Mouse (Mus musculus) neutrophil, adult 5-6 weeks (primary cell): ENCODE results near the gene Syvn1. TPM values are rescaled to one million over a fixed set of nuclear protein-coding genes. Genes with fewer than 3 reads are reported as not detected.

Experiments used
- ATAC-seq: fragments of 151-379, 151-347 bp; 2 replicates; pipeline ENCODE4 v1.8.0; 2017; ENCODE audit warnings: mild to moderate bottlenecking, moderate TSS enrichment; ENCODE audit not compliant: insufficient number of reproducible peaks, poor library complexity, low FRiP score, severe bottlenecking; ENCODE audit errors: extremely low read depth
- total RNA-seq: library from RNA; stranded (forward); fragments of 200-1000 nt; gene quantifications from 2 replicates; pipeline ENCODE4 v1.2.3, GENCODE M21; 2017

The Syvn1 gene
- total RNA-seq, 1 experiment from 2014 or later, result 42.1 TPM

- ATAC-seq, result no peak
These were observed 16.0 kb downstream of the Syvn1 start for GRCm38 (mm10) chr19:6062418-6062817.

GRCm38 (mm10) chr19:6063081-6063480 lies 16.7 kb downstream of the Syvn1 start:
- no peak for ATAC-seq

GRCm38 (mm10) chr19:6066571-6066970 lies 20.2 kb downstream of the Syvn1 start:
- ATAC-seq, result no peak

GRCm38 (mm10) chr19:6067011-6067723 lies 20.8 kb downstream of the Syvn1 start:
- peak; percentile 76 for ATAC-seq

- peak; percentile 66 for ATAC-seq
These were observed 21.5 kb downstream of the Syvn1 start, which contains the start of gene Tm7sf2 for GRCm38 (mm10) chr19:6067724-6068415. Gene Tm7sf2, minus strand, starts transcription at chr19:6068373.

GRCm38 (mm10) chr19:6068951-6069350 lies 22.6 kb downstream of the Syvn1 start:
- ATAC-seq, result no peak

GRCm38 (mm10) chr19:6069851-6070250 lies 23.5 kb downstream of the Syvn1 start:
- no peak for ATAC-seq

- no peak for ATAC-seq
These were observed 24.3 kb downstream of the Syvn1 start for GRCm38 (mm10) chr19:6070571-6071250.

GRCm38 (mm10) chr19:6071261-6071660 lies 24.9 kb downstream of the Syvn1 start:
- no peak for ATAC-seq

- ATAC-seq, result no peak
These were observed 27.5 kb downstream of the Syvn1 start for GRCm38 (mm10) chr19:6073889-6074288.

- peak; percentile 90 for ATAC-seq
These were observed 30.4 kb downstream of the Syvn1 start, which contains the start of gene Vps51 for GRCm38 (mm10) chr19:6076564-6077393. Gene Vps51, minus strand, starts transcription at chr19:6077231.

GRCm38 (mm10) chr19:6079983-6080480 lies 33.7 kb downstream of the Syvn1 start, which contains the start of gene Tmem262:
Gene Tmem262, plus strand, starts transcription at chr19:6080033.
- ATAC-seq, result no peak

- ATAC-seq, result no peak
These were observed 35.8 kb downstream of the Syvn1 start, which contains the start of gene Gm28374 for GRCm38 (mm10) chr19:6082156-6082555. Gene Gm28374, minus strand, starts transcription at chr19:6082256.

GRCm38 (mm10) chr19:6084478-6085248 lies 38.3 kb downstream of the Syvn1 start, which contains the start of the genes Zfpl1 and Cdca5:
Gene Zfpl1, minus strand, starts transcription at chr19:6084956.
Gene Cdca5, plus strand, starts transcription at chr19:6084983.
- ATAC-seq, result peak; percentile 95

- peak; percentile 28; the same call in 1 of the 2 replicates for ATAC-seq
These were observed 39.1 kb downstream of the Syvn1 start for GRCm38 (mm10) chr19:6085417-6085879.

GRCm38 (mm10) chr19:6088841-6089240 lies 42.5 kb downstream of the Syvn1 start:
- ATAC-seq, result no peak

- ATAC-seq, result no peak
These were observed 47.7 kb downstream of the Syvn1 start, which contains the start of gene AC131692.1 for GRCm38 (mm10) chr19:6094119-6094518. Gene AC131692.1, plus strand, starts transcription at chr19:6094419.
